Mouse (Mus musculus): ENCODE data around the gene Klk1b5.

GRCm38 (mm10) chr7:44268117-44268516 lies 52.4 kb downstream of the Klk1b5 start:
- TF ChIP-seq GATA1 (IDR thresholded peaks at IDR 0.05; ENCODE audit: borderline replicate concordance, low read length), result no peak
- TF ChIP-seq FLI1 (IDR thresholded peaks at IDR 0.05; ENCODE audit: low read length), result no peak

Measured in megakaryocyte, embryonic 14.5 days (primary cell).